Mouse (Mus musculus): ENCODE data around the gene Kifc3. TPM values are rescaled to one million over a fixed set of nuclear protein-coding genes. Genes with fewer than 3 reads are reported as not detected.

Kifc3 gene
- total RNA-seq, 2 experiments from 2014 or later, result 6.9 to 10.9 TPM

DNA sequence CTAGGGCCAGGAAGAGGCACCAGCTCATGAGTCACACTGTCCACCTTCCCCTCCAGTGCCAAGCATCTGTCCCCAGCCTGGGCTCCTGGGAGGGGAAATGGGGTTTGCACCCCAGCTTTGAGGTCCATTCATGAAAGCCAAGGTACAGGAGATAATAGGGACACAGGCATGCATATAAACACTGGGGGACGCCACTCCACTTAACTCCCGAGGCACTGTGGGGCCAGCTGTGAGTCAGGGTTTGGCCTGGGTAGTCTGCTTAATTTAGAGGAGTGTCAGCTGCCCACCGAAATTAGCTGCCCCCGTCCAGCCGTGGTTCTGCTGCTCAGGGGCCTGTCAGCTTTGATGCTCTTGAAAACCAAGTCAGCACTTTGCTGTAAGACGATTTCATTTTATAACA, 39.8 kb downstream of the Kifc3 start:
- DNase-seq, result no peak
- intact Hi-C loops (cut with DNase I), result no loop called here

DNA sequence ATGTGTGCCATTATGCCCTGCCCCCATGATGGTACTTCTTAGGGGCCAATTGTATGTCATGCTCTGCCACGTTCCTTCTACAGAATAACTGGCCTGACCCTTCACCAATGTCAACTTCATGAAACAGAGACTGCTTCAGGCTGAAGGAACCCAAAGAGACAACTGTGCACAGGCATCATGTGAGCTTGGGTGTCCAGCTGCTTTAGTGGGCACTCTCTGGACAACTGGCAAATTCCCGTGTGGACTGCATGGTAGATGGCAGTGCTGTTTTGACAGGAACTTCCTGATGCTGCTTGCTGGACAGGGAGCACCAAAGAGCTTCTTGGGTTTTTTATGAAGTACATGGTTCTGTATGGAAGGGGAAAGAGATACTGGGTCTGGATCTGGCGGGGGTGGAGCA, 43.3 kb downstream of the Kifc3 start:
- no peak for DNase-seq
- intact Hi-C loops (cut with DNase I), result no loop called here

DNA sequence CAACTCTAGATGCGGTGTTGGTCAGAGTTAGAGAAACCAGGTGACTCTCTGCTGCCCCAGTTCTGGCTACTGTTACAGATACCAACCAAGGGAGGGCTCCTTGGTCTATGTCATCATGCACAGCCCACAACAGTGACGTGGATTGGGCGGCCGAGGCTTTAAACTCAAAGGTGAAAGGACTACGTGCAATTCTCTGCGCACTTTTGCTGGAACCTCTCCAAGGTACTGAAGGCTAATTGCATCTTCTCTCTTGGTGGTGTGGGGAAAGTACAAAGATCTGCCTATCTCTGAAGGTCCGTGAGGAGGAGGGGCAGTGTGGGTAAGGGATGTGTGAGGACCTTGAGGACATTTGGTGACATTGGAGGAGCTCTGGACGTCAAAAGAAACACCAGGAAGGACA, 44.0 kb downstream of the Kifc3 start:
- intact Hi-C loops (cut with DNase I), result no loop called here
- DNase-seq, result no peak

DNA sequence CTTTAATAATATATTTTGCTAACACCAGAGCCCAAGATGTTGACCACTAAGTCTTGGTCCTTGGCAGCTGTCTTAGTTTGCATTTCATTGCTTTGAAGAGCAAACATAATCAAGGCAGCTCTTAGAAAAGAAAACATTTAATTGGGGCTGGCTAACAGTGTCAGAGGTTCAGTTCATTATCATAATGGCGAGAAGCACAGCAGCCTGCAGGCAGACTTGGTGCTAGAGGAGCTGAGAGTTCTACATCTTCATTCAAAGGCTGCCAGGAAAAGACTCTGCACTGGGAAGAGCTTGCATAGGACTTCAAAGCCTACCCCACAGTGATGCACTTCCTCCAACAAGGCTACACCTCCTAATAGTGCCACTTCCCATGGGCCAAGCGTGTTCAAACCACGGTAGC, 45.5 kb downstream of the Kifc3 start:
- no peak for DNase-seq
- intact Hi-C loops (cut with DNase I), result no loop called here

DNA sequence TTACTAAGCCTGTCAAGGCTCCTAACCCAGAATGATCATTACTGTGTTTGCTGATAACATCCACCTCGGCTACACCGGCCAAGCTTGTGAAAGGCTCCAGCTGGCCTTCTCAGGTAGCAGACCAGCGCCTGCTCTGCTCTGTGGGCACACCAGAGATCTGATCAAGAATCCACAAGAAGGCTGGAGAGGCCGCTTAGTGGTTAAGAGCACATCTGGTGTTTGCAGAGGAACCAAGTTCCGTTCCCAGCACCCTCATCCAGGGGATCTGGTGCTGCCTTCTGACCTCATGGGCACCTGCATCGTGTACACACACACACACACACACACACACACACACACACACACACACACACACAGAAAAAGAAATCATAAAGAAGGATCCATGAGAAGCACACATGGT, 46.5 kb downstream of the Kifc3 start:
- no peak for DNase-seq

DNA sequence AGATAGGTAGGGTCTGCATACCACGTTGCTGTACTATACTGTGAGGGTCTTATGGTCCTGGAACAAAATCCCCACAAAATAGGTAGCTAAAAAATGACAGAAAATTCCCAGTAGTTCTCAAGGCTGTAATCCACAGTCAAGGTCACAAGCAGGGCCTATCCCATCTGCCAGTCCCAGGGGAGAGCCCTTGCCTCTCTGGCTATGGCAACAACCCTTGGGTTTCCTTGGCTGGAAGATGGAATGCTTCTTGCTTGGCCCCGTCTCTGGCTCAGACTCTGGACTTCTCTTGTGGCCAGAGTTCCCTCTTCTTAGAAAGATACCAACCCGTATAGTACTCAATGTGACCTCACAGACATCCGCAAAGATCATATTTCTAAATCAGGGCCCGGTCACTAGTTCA, 47.3 kb downstream of the Kifc3 start:
- intact Hi-C loops (cut with DNase I), result no loop called here
- DNase-seq, result no peak

More for the DNA sequence above, 46.5 kb downstream of the Kifc3 start:
- intact Hi-C loops (cut with DNase I), result no loop called here

DNA sequence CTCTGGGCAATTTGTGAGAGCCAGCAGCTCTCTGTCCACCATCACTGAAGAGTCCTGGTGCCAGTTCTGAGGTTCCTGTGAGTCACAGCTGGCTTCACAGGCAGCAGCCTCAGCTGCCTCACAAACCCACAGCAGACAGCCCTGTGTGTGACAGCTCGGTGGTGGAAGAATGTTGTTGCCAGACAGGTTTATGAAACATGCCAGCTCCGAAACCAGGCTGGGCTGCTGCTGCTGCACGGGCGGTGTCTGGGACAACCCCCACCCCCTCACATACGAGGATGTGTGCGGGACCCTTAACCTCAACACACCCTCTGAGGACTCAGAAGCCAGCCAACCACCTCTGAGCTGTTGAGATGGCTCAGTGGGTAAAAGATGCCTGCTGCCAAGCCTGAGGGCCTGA, 48.0 kb downstream of the Kifc3 start:
- intact Hi-C loops (cut with DNase I), result no loop called here
- DNase-seq, result no peak

DNA sequence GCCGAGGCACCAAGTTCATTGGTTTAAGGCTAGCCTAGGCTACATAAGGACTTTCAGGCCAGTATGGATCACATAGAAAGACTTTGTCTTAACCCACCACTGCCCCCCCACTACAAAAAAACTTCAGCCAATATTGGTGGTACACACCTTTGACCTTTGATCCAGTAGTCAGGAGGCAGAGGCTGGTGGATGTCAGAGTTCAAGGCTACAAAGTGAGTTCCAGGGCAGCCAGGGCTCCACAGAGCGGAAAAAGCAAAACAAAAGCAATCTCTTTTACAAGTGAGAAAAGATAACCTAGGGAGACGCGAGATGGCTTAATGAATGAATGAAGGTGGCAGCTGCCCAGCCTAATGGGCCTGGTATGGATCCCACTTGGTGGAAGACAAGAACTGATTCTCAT, 48.6 kb downstream of the Kifc3 start:
- no peak for DNase-seq
- intact Hi-C loops (cut with DNase I), result no loop called here

DNA sequence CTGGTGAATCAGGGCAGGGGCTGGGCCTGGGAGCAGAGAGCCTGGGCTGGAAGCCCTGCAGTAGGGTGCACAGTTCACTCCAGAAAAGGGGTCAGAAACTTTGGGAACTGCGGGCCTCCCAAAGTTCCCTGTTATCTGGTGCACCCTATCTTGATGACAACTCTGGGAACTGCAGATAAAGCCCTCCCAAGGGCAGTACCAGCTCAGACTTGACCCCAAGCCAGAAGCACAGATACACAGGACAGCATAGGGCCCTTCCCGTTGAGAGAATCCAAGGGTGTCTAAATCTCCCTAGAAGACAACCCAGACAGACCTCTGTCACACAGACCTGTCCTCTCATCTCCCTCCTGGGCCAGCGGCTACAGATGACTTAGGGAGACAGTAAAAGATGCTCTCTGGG, 52.0 kb downstream of the Kifc3 start:
- no peak for DNase-seq
- intact Hi-C loops (cut with DNase I), result no loop called here

DNA sequence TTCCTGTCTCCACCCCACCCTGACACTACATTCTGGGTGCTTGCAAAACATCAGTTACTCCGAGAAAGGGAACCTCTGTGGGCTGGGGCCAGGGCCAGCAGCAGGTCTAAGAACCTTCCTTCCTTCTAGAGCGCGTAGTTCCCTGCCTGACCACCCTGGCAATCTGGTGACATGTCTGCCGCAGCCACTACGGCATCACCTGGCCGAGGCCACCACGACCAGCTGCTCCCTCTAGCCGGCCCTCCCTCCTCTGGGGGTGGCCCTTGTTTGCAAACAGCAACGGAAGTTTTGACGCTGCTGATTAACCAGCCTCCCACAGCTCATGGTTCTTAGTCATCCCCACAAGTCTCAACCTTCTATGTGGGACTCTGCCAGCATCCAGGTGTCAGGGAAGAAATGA, 53.2 kb downstream of the Kifc3 start:
- no peak for DNase-seq

DNA sequence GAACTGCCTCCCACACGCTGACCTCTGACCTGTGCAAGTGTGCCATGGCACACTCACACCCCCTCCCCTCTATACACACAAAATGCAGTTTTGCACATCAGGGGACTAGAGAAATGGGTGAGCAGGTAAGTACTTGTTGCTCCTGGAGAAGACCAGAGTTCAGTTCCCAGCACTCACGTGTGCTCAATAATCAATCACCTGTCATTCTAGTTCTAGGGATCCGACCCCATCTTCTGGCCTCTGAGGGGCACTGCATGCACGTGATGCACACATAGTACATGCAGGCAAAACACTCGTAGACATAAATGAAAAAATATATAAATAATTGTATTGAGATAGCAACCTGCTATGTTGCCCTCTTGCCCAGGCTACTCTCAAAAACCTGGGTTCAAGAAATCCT, 55.8 kb downstream of the Kifc3 start:
- intact Hi-C loops (cut with DNase I), result no loop called here
- DNase-seq, result no peak

More for the DNA sequence above, 53.2 kb downstream of the Kifc3 start:
- intact Hi-C loops (cut with DNase I), result no loop called here

DNA sequence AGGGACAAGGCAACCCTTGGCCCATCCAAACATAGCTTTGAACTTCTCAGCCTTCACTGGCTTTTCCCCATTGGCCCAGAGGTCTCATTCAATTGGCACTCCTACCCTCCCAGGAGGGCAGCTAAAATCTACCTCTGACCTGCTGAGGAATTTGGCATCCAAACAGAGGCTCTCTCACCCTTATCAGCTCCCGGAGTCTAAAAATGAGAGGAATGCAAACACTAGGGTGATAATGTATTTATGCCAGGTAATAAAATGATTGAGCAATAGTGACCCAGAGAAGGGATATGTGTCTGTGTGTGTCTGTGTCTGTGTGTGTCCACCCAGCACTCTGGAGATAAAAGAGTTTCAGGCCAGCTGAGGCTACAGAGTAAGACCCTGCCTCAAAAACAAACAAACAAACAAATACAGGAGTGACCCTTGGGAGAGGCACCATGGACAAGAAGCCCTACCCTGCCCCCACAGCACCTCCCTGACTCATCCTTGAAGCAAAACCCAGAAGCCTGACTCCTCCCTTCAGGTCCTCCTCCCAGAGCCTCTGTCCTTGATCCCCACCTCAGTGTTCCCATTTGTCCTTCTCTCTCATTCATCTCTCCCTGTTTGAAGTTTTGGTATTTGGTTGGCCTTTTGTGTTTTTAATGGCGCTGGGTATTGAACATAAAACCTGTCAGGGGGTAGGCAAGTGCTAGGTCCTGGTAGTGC, 56.4 kb downstream of the Kifc3 start:
- intact Hi-C loops (cut with DNase I), result no loop called here
- no peak for DNase-seq

DNA sequence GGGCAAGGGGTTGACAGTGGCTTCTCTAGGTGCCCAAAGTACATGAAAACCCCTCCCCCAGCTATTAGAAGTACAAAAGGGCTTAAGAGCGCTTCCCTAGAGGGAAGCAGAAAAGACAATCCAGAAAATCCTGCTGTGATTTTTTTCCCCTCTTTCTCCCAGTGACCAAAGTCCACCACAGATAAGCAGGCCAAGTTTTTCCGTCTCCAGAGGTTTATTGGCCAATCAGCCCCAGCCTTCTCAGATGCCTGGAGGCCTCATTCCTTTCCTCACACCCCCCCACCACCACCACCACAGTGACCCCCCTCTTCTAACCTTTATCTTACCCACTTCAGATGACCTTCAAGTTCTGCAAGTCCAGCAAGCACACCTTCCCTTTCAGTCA, 58.0 kb downstream of the Kifc3 start:
- no peak for DNase-seq
- intact Hi-C loops (cut with DNase I), result no loop called here

DNA sequence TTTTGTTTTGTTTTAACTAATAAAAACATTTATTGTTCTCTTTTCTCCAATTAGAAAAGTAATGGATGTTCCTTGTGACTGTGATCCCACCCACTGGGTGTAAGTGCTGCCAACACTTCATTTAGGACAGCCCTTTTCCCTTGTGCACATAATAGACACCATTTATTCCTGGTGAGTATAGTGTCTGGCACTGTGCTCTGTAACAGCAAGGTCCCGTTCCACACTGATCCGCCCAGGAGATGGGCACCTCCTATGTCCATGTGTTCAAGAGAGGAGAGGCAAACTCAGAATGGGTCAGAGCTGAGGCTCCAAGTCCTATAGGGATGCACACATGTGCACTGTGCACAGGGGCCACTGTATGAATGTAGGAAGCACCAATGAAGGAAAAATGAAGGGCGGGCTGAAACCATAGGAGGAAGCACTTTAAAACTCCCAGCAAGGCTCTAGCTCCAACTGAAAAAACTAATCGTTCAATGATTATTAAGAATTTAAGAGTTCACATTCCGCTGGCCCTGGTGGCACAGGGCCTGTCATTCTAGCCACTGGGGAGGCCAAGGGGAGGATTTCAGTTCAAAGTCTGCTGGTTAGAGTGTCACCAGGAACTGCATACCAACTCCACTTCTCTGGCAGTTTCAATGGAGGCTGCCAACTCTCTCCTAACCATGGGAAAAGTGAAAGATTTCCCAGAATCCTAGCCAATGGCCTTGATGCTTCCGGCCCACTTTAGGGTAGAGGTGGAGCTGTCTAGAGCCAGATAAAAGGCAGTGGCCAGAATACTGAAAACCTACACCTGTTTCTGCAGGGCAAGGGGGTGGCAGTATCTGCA, 58.6 kb downstream of the Kifc3 start:
- intact Hi-C loops (cut with DNase I), result no loop called here
- DNase-seq, result no peak

DNA sequence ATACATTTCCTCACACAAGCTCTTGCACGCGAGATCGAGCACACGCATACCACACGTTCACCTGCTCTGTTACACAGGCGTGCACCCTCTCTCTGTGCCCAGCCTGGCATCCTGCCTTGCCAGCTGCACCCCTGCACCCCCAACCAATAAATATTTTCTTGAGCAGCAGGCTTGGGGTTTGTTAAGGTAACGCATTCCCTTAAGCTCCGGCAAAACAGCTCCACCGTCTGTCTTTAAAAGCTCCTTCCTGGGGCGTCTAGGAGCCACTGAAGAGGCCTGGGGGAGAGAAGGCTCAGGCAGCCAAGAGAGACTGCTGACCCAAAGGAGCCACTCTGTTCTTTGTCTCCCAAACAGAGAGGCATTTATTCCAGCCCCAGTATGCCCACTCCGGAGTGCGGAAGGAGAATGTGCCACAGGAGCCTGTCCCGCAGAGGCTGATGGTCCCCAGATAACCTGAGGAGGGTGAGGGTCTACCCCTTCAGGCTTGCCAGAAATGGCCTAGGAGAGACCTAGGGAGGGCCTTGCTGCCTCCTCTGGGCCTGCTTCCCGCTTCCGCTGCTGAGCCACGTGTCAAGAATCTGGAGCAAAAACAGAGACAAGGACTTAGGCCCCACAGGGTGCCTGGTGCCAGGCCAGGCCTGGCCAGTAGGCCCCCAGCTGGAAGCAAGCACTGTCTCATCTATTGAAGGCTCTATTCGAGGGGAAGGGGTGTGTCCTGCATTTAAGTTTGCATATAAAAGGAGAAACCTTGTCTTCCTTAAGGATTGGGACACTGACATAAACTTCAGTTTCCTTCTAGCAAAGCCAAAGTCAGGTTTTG, 59.4 kb downstream of the Kifc3 start:
- intact Hi-C loops (cut with DNase I), result no loop called here
- no peak for DNase-seq

DNA sequence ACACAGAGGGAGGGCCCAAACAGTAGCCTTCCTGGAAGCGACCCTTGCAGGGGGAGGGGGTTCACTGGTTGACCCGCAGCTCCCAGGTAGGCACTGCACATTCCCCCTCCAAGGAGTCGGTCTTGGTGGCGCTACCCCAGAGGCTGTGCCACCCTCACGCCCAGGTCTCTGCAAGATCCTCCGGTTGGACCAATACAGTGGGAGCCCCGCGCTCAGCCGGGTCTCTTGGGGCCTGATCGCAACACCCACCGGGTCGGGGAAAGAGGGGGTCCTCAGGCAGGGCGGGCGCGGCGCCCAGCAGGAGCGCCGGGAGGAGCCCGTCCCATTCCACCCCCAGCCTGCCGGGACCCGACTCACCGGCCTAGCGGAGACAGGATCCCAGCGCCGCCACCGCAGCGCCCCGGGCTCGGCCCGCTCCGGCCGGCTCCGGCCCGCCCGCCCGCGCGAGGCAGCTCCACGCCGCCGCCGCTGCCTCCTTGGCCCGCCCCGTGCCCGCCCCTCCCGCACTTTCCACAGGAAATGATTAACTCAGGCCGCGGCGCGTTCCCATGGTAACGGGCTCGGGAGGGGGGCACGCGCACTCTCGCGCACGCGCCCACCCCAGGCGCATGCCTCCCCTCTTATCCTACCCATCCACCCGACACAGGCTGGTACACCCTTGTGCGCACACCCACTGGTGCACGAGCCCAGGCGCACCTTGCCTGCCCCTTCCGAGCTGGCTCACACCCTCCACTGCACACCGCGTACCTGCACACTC, 60.4 kb downstream of the Kifc3 start:
- peak in 1 of 2 experiments; percentile 67 for DNase-seq
- intact Hi-C loops (cut with DNase I), result no loop called here

DNA sequence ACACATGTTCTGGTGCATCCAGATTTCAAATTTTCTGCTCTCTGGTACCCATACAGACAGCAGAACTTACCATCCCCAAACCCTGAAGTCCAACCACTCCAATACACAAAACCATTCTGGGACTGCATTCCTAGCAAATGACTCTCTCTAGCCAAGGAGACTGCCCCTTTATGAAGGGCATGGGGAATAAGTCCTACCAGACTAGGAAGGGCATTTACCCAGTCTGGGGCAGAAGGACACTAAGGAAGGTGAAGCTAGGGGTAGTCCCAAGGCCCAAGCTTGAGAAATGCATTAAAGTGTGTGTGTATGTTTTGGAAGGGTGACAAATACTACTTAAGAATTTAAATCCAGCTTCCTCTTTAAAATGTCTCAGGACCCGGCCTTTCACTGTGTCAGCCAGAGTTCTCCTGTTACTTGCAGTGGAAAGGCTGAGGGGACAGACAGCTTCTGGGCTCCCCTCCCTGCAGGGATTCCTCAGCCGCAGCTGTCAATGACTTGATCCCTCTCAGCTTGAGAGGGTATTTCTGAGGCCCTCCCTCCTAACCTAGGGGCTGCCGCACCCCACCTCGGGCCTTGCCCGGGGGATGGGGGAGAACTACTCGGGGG, 61.0 kb downstream of the Kifc3 start:
- intact Hi-C loops (cut with DNase I), result no loop called here
- DNase-seq, result no peak

DNA sequence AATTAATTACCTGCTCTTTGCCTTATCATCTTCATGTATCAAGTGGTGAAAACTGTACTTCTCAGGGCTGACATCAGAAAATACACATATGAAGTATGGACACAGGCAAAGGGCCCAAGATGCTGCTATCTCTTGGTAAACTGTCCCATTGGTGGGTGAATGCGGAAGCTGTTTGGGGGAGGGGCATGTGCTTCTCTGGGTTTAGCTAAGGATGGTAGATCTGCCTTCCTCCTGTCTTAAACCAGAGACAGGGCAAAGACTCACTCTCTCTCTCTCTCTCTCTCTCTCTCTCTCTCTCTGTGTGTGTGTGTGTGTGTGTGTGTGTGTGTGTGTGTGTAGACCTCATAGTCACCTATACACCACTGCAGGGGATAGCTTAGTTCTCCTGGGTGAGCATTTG, 61.6 kb downstream of the Kifc3 start:
- no peak for DNase-seq
- intact Hi-C loops (cut with DNase I), result no loop called here

DNA sequence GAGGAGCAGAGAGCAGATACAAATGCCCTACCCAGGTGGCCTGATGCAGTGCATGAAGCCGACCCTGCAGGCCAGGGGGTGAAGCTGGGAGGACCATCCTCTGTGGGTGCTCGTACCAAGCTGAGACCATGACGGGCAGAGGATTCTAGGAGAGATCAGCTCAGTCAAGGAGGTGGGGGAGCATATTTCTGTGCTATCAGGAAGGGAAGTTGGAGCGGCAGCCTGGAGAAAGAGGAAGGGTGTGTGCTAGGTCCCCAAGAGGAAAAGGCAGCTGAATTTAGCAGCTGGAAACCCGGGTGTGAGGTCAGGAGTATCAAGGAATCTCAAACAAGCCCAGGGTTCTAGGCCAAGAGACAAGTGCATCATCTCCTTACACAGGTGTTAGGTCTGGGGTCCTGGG, 62.1 kb downstream of the Kifc3 start:
- intact Hi-C loops (cut with DNase I), result no loop called here

DNA sequence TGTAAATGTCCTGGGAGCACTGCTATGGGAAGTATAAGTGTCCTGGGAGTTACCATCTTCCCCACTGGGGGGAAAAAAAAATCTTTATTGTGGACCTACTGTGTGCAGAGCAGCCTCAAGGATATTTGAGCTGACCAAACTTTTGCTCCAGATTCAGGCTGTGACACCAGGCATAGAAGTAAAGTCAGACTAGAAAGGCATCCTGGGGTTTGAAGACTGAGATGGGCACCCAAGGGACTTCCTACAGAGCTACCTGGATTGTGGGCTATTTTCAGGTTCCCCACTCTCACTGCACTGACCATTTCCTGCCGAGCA, 63.6 kb downstream of the Kifc3 start:
- intact Hi-C loops (cut with DNase I), result no loop called here
- no peak for DNase-seq

More for the DNA sequence above, 62.1 kb downstream of the Kifc3 start:
- DNase-seq, result no peak

Data from gastrocnemius, postnatal 36 days (tissue).